Comparison of ENCODE assay signal across 21 mouse cellular contexts in the genomic region with DNA sequence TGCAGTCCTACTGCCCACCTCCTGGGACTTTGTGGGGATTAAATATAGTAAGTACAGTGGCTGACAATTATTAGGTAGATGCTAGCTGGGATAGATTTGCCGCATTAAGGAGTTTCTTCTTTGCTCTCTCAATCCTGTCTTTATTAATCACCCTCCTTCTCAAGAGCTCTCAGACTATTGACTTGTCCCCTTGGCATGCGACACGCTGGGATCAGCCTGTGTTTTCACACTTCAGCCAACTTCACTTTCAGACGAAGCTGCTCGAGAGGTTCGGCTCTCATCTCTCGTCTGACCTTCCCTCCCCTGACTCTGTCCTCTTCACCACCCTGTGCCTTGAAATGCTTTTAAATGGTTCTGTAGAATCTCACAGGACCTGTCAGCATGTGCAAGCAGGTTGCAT. TPM values are rescaled to one million over a fixed set of nuclear protein-coding genes. Genes with fewer than 3 reads are reported as not detected.
A peak's percentile ranks its signal among the peaks of the same experiment; 100 is the strongest.
DNase-seq lines count a peak whose midpoint lies in the region; ATAC-seq and TF ChIP-seq lines count a peak whose summit lies in the region.
"Had no signal": no experiment of that assay in that cellular context is flagged by ENCODE, and none has a peak within 500 bp of the region (broad histone marks: within the 10 kb centered on the region; RNA-seq: fewer than 3 reads in every experiment).

No protein-coding gene starts in this region.

- intact Hi-C loops in heart, postnatal 36 days (cut with DNase I): no loop called here

- no peak for ATAC-seq in heart, postnatal 0 days (ENCODE audit: insufficient read depth, low read depth)
- no peak for ATAC-seq in midbrain, embryonic 11.5 days (ENCODE audit: low FRiP score)
- ATAC-seq in midbrain, embryonic 14.5 days (ENCODE audit: low FRiP score, low TSS enrichment): no peak
- ATAC-seq in hindbrain, embryonic 16.5 days: no peak
- ATAC-seq: forebrain, embryonic 15.5 days; inflammation-experienced regulatory T-cells, adult 6 months had no signal

- no peak overlapping the region for H3K4me2 ChIP-seq in heart, postnatal 0 days (ENCODE audit: low read depth, low read length)
- no peak overlapping the region for H3K4me2 ChIP-seq in midbrain, embryonic 11.5 days
- H3K4me2 ChIP-seq in midbrain, embryonic 14.5 days (ENCODE audit: low read length): no peak overlapping the region
- H3K4me2 ChIP-seq in hindbrain, embryonic 16.5 days (ENCODE audit: low read length): no peak overlapping the region
- H3K4me2 ChIP-seq: embryonic facial prominence, embryonic 15.5 days; forebrain, embryonic 15.5 days; heart, embryonic 15.5 days; hindbrain, embryonic 15.5 days had no signal

- H3K4me1 ChIP-seq in heart, embryonic 10.5 days: peaks cover 28% of the 10 kb centered on the region
- H3K4me1 ChIP-seq in heart, postnatal 0 days (ENCODE audit: control insufficient read depth, insufficient read depth): peaks cover 22% of the 10 kb centered on the region; the same call in 1 of the 2 replicates
- no peaks in the 10 kb centered on the region for H3K4me1 ChIP-seq in midbrain, embryonic 11.5 days (ENCODE audit: control insufficient read depth, insufficient read depth, low read length)
- no peaks in the 10 kb centered on the region for H3K4me1 ChIP-seq in midbrain, embryonic 14.5 days (ENCODE audit: control insufficient read depth, insufficient read depth, low read length)
- H3K4me1 ChIP-seq in hindbrain, embryonic 16.5 days (ENCODE audit: control insufficient read depth, insufficient read depth, low read depth, low read length): no peaks in the 10 kb centered on the region
- H3K4me1 ChIP-seq: forebrain, embryonic 15.5 days; hindbrain, embryonic 15.5 days had no signal

- H3K9ac ChIP-seq in heart, postnatal 0 days (replicated peaks; ENCODE audit: low read depth, low read length): no peak overlapping the region
- H3K9ac ChIP-seq in midbrain, embryonic 11.5 days (ENCODE audit: low read length): no peak overlapping the region
- H3K9ac ChIP-seq in midbrain, embryonic 14.5 days (replicated peaks; ENCODE audit: low read length): no peak overlapping the region
- H3K9ac ChIP-seq in hindbrain, embryonic 16.5 days (ENCODE audit: low read depth, low read length): no peak overlapping the region
- H3K9ac ChIP-seq: embryonic facial prominence, embryonic 15.5 days; forebrain, embryonic 15.5 days; heart, embryonic 15.5 days; hindbrain, embryonic 15.5 days had no signal

- peak overlapping the region; percentile 17; the same call in 1 of the 2 replicates for H3K27ac ChIP-seq in heart, embryonic 10.5 days
- no peak overlapping the region for H3K27ac ChIP-seq in heart, postnatal 0 days (ENCODE audit: low read depth)
- H3K27ac ChIP-seq in midbrain, embryonic 11.5 days (ENCODE audit: low read depth, low read length): no peak overlapping the region
- H3K27ac ChIP-seq in midbrain, embryonic 14.5 days (replicated peaks; ENCODE audit: low read depth, low read length): no peak overlapping the region
- H3K27ac ChIP-seq in hindbrain, embryonic 16.5 days (ENCODE audit: low read depth, low read length): no peak overlapping the region
- H3K27ac ChIP-seq: embryonic facial prominence, embryonic 15.5 days; forebrain, embryonic 10.5 days; forebrain, embryonic 15.5 days; heart, embryonic 15.5 days; hindbrain, embryonic 15.5 days had no signal

- no peaks in the 10 kb centered on the region for H3K9me3 ChIP-seq in heart, embryonic 10.5 days
- no peaks in the 10 kb centered on the region for H3K9me3 ChIP-seq in heart, postnatal 0 days (replicated peaks; ENCODE audit: control insufficient read depth, low read length)
- no peaks in the 10 kb centered on the region for H3K9me3 ChIP-seq in midbrain, embryonic 11.5 days (ENCODE audit: control insufficient read depth, low read length)
- no peaks in the 10 kb centered on the region for H3K9me3 ChIP-seq in midbrain, embryonic 14.5 days (ENCODE audit: control insufficient read depth, low read length)
- H3K9me3 ChIP-seq in hindbrain, embryonic 16.5 days (ENCODE audit: control insufficient read depth, low read length): no peaks in the 10 kb centered on the region
- H3K9me3 ChIP-seq: embryonic facial prominence, embryonic 15.5 days; forebrain, embryonic 10.5 days; forebrain, embryonic 15.5 days; heart, embryonic 15.5 days; hindbrain, embryonic 15.5 days had no signal

- no peak for TF ChIP-seq CTCF in heart, postnatal 0 days (IDR thresholded peaks at IDR 0.05; ENCODE audit: low read depth)

- TF ChIP-seq EP300 in heart, postnatal 0 days (IDR thresholded peaks at IDR 0.05; ENCODE audit: low read depth): no peak

- 52% methylated on average over 7 of the region's 7 CpGs for WGBS in heart, embryonic 10.5 days
- WGBS in heart, postnatal 0 days: 36% methylated on average over 7 of the region's 7 CpGs
- WGBS in midbrain, embryonic 11.5 days: 83% methylated on average over 7 of the region's 7 CpGs
- 74% methylated on average over 7 of the region's 7 CpGs for WGBS in midbrain, embryonic 14.5 days
- 78% methylated on average over 7 of the region's 7 CpGs for WGBS in hindbrain, embryonic 16.5 days

- H3K27me3 ChIP-seq in heart, embryonic 10.5 days (ENCODE audit: insufficient read depth, poor library complexity, severe bottlenecking): no peaks in the 10 kb centered on the region
- no peaks in the 10 kb centered on the region for H3K27me3 ChIP-seq in heart, postnatal 0 days (ENCODE audit: control insufficient read depth, insufficient read depth, low read length)
- H3K27me3 ChIP-seq in midbrain, embryonic 11.5 days (ENCODE audit: control insufficient read depth, insufficient read depth, low read length): no peaks in the 10 kb centered on the region
- H3K27me3 ChIP-seq in midbrain, embryonic 14.5 days (ENCODE audit: control insufficient read depth, insufficient read depth, low read length): no peaks in the 10 kb centered on the region
- no peaks in the 10 kb centered on the region for H3K27me3 ChIP-seq in hindbrain, embryonic 16.5 days (replicated peaks; ENCODE audit: control insufficient read depth, insufficient read depth, low read length)
- H3K27me3 ChIP-seq: embryonic facial prominence, embryonic 15.5 days; forebrain, embryonic 15.5 days; heart, embryonic 15.5 days; hindbrain, embryonic 15.5 days had no signal

- H3K4me3 ChIP-seq in heart, embryonic 10.5 days: no peak overlapping the region
- no peak overlapping the region for H3K4me3 ChIP-seq in heart, postnatal 0 days (ENCODE audit: low read depth, low read length)
- H3K4me3 ChIP-seq in midbrain, embryonic 11.5 days (ENCODE audit: low read depth, low read length): no peak overlapping the region
- H3K4me3 ChIP-seq in midbrain, embryonic 14.5 days (replicated peaks; ENCODE audit: low read depth, low read length): no peak overlapping the region
- no peak overlapping the region for H3K4me3 ChIP-seq in hindbrain, embryonic 16.5 days (ENCODE audit: low read length)
- H3K4me3 ChIP-seq: embryonic facial prominence, embryonic 15.5 days; erythroblast, embryonic 14.5 days; forebrain, embryonic 10.5 days; forebrain, embryonic 15.5 days; heart, embryonic 15.5 days; hindbrain, embryonic 15.5 days had no signal

- DNase-seq in heart, embryonic 10.5 days (ENCODE audit: low spot score): no peak
- no peak for DNase-seq in heart, postnatal 36 days
- peak; percentile 8 for DNase-seq in heart, postnatal 0 days (ENCODE audit: low spot score)
- no peak for DNase-seq in heart, adult 8-10 months (ENCODE audit: low spot score)
- DNase-seq in midbrain, embryonic 11.5 days (ENCODE audit: low spot score, missing footprints): peak; percentile 23
- no peak for DNase-seq in midbrain, embryonic 14.5 days
- DNase-seq in lung, postnatal 4 days: peak; percentile 13 to 37
- DNase-seq: adrenal gland, postnatal 10 days; cerebellum, adult 11 months; cerebellum, adult 8-10 months; cerebellum, postnatal 14 days; embryo, embryonic 11 days; gastrocnemius, postnatal 10 days had no signal

- no peaks in the 10 kb centered on the region for H3K36me3 ChIP-seq in heart, embryonic 10.5 days
- no peaks in the 10 kb centered on the region for H3K36me3 ChIP-seq in heart, postnatal 0 days (replicated peaks; ENCODE audit: control insufficient read depth, insufficient read depth, low read length)
- H3K36me3 ChIP-seq in midbrain, embryonic 11.5 days (ENCODE audit: control insufficient read depth, insufficient read depth, low read length): no peaks in the 10 kb centered on the region
- H3K36me3 ChIP-seq in midbrain, embryonic 14.5 days (ENCODE audit: control insufficient read depth, insufficient read depth, low read length): no peaks in the 10 kb centered on the region
- no peaks in the 10 kb centered on the region for H3K36me3 ChIP-seq in hindbrain, embryonic 16.5 days (ENCODE audit: control insufficient read depth, insufficient read depth, low read length)
- H3K36me3 ChIP-seq: embryonic facial prominence, embryonic 15.5 days; forebrain, embryonic 10.5 days; forebrain, embryonic 15.5 days; heart, embryonic 15.5 days; hindbrain, embryonic 15.5 days had no signal

RNA-seq across cellular contexts. Expression of a gene that starts 39.9 kb away (rescaled TPM):
- 71.5 and 91.4 TPM in 2 replicates for polyA plus RNA-seq in heart, embryonic 10.5 days (2016; fragmentation: Nextera tagmentation; extraction: Ambion mirVana)
- 100 to 1,000 TPM; 248 to 254 TPM for total RNA-seq in heart, postnatal 36 days (2021)
- total RNA-seq in heart, postnatal 0 days (2014; rRNA removed; ENCODE audit: low replicate concordance): 288 and 337 TPM in 2 replicates
- polyA plus RNA-seq in heart, postnatal 0 days (2015; fragmentation: Nextera tagmentation; extraction: Ambion mirVana): 136 and 137 TPM in 2 replicates
- total RNA-seq in heart, adult 8-10 months (2022): 100 to 1,000 TPM; 236 to 260 (median 252) TPM
- polyA plus RNA-seq in midbrain, embryonic 11.5 days (2014; fragmentation: Nextera tagmentation; extraction: Ambion mirVana): 36.4 and 40.8 TPM in 2 replicates
- 13.0 and 22.5 TPM in 2 replicates for polyA plus RNA-seq in midbrain, embryonic 14.5 days (2014; fragmentation: Nextera tagmentation; extraction: Ambion mirVana)
- polyA plus RNA-seq in hindbrain, embryonic 16.5 days (2015; fragmentation: Nextera tagmentation; extraction: Ambion mirVana): 25.4 and 29.1 TPM in 2 replicates

Comparison
In these comparisons a context has a peak if more than half of its experiments do, and no peak if none do; other contexts are left out.
1. DNase-seq: peak in heart, postnatal 0 days (single experiment), midbrain, embryonic 11.5 days (single experiment) and lung, postnatal 4 days (2 of 2); none in heart, embryonic 10.5 days (single experiment), heart, postnatal 36 days (0 of 2), heart, adult 8-10 months (single experiment) and midbrain, embryonic 14.5 days (single experiment).